Comparison of ENCODE assay signal across 9 mouse cellular contexts in the genomic region with DNA sequence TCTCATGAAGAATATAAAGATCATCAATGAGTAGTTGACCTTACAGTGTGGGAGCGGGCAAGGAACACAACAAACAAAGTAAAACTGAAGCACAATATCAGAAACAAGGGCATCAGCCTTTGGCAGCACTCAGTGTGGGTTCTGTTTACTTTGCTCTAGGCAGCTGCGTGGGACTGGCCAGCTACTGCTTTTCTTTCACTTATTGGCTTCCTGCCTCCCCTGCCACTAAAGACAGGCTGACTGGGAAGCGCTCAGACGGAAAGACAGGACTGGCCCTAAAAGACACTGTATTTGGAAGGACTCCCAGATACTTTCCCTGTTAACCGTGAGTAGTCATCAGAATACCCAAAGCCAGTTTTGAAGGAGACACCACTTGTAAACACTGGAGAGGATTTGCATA.
A peak's percentile ranks its signal among the peaks of the same experiment; 100 is the strongest.
DNase-seq lines count a peak whose midpoint lies in the region.
"Had no signal": no experiment of that assay in that cellular context is flagged by ENCODE, and none has a peak within 500 bp of the region (broad histone marks: within the 10 kb centered on the region; RNA-seq: fewer than 3 reads in every experiment).

No protein-coding gene starts in this region.

- intact Hi-C loops in left cerebral cortex, postnatal 10 days (cut with DNase I) = no loop called here
- intact Hi-C loops in left cerebral cortex, postnatal 36 days (cut with DNase I) = no loop called here

- peak; percentile 11 for DNase-seq in embryo, embryonic 11 days
- DNase-seq in embryo, embryonic 9.5 days (ENCODE audit: extremely low spot score) = no peak
- peak; percentile 21 to 22 for DNase-seq in left cerebral cortex, postnatal 10 days (ENCODE audit: extremely low spot score in 1 of 2, low spot score in 2 of 2)
- no peak for DNase-seq in left cerebral cortex, postnatal 36 days (ENCODE audit: low spot score in 2 of 2)
- DNase-seq in cerebellum, postnatal 14 days = peak; percentile 28 to 40
- DNase-seq in lung, postnatal 10 days = peak; percentile 62
- no peak for DNase-seq in c-Kit-positive CD71-positive TER-119-positive erythroid progenitor cells, embryonic 14.5 days (ENCODE audit: low spot score)
- DNase-seq in urinary bladder, adult 18-20 months (ENCODE audit: low spot score in 2 of 2) = no peak
- DNase-seq: adrenal gland, adult 2 months had no signal

Comparison
In these comparisons a context has a peak if more than half of its experiments do, and no peak if none do; other contexts are left out.
1. DNase-seq: peak in embryo, embryonic 11 days (single experiment), left cerebral cortex, postnatal 10 days (2 of 2), cerebellum, postnatal 14 days (2 of 2) and lung, postnatal 10 days (single experiment); none in embryo, embryonic 9.5 days (single experiment), left cerebral cortex, postnatal 36 days (0 of 2), c-Kit-positive CD71-positive TER-119-positive erythroid progenitor cells, embryonic 14.5 days (single experiment) and urinary bladder, adult 18-20 months (0 of 2).